Mouse (Mus musculus) G1E (cell line): Measurements from ENCODE around the gene Stx6. TPM values are rescaled to one million over a fixed set of nuclear protein-coding genes. Genes with fewer than 3 reads are reported as not detected.

Experiments
- ATAC-seq: 2 replicates; pipeline ENCODE4 v1.8.0; 2016; ENCODE audit warnings: mild to moderate bottlenecking; ENCODE audit not compliant: insufficient number of reproducible peaks, poor library complexity, low FRiP score, severe bottlenecking; ENCODE audit errors: extremely low read depth
- DNase-seq: peaks from one replicate; pipeline ENCODE4 v3.0.0; 2012; ENCODE audit warnings: low spot score
- H3K27me3 ChIP-seq: 2 replicates; pipeline ENCODE4 v1.6.1; 2012; ENCODE audit warnings: mild to moderate bottlenecking, low read length, inconsistent platforms; ENCODE audit not compliant: insufficient read depth
- H3K36me3 ChIP-seq: replicated peaks from 2 replicates; pipeline ENCODE3; 2012; ENCODE audit warnings: mild to moderate bottlenecking, inconsistent platforms
- H3K4me1 ChIP-seq: 2 replicates; pipeline ENCODE4 v1.6.1; 2012; ENCODE audit warnings: low read depth, low read length, inconsistent platforms, mixed read lengths; ENCODE audit not compliant: insufficient read depth
- H3K4me3 ChIP-seq: 2 replicates; pipeline ENCODE4 v1.5.1; 2012; ENCODE audit warnings: low read depth, mild to moderate bottlenecking, inconsistent platforms, low read length, moderate library complexity, mixed read lengths
- H3K9me3 ChIP-seq: replicated peaks from 2 replicates; pipeline ENCODE4 v1.6.1; 2012; ENCODE audit warnings: inconsistent platforms
- CTCF ChIP-seq: IDR thresholded peaks from 2 replicates; pipeline ENCODE4 v1.5.1; 2012; ENCODE audit warnings: low read depth, low read length, inconsistent platforms, mixed read lengths
- GATA1 ChIP-seq: IDR thresholded peaks from 2 replicates; pipeline ENCODE4 v1.6.1; 2012; ENCODE audit warnings: borderline replicate concordance, low read length, inconsistent platforms, mixed read lengths
- GATA2 ChIP-seq: IDR thresholded peaks from 2 replicates; pipeline ENCODE4 v1.6.1; 2012; ENCODE audit warnings: low read depth, low read length, inconsistent platforms, borderline replicate concordance
- POLR2AphosphoS5 ChIP-seq: IDR thresholded peaks from 2 replicates; pipeline ENCODE4 v1.6.1; 2012; ENCODE audit warnings: low read depth, low read length, inconsistent platforms; ENCODE audit not compliant: insufficient replicate concordance
- TAL1 ChIP-seq: conservative IDR thresholded peaks from 2 replicates; pipeline ENCODE4 v1.6.1; 2012; ENCODE audit warnings: low read depth, low read length, inconsistent platforms, mixed read lengths
- polyA plus RNA-seq: library from polyadenylated mRNA; stranded (reverse); fragments of >175 nt; gene quantifications from 2 replicates; pipeline ENCODE4 v1.2.3, GENCODE M21; 2012
- total RNA-seq, 2 experiments: library from RNA; stranded (forward) in 1 of 2; stranded (reverse) in 1 of 2; fragments of 200-1000 nt in 1 of 2; fragments of >200 nt in 1 of 2; fragmentation: Nextera tagmentation in 1 of 2; gene quantifications; 2 replicates each; pipeline ENCODE4 v1.2.3; 2014 to 2017

Gene Stx6
- total and polyA plus RNA-seq, 3 experiments, result 27.5 to 117 (median 60.5) TPM

GRCm38 (mm10) chr1:155239962-155240717, 81.6 kb downstream of the Stx6 start:
- Histone ChIP-seq H3K4me3 (no peak overlapping the region), H3K27me3 (peaks cover 37% of the 10 kb centered on the region), H3K4me1 (no peaks in the 10 kb centered on the region), H3K9me3 (peaks cover 6% of the 10 kb centered on the region), H3K36me3 (no peaks in the 10 kb centered on the region)
- no peak for TF ChIP-seq GATA2
- no peak for TF ChIP-seq POLR2AphosphoS5
- TF ChIP-seq CTCF, result no peak
- no peak for TF ChIP-seq TAL1
- no peak for TF ChIP-seq GATA1
- ATAC-seq (no peak), DNase-seq (no peak)

- no peaks in the 10 kb centered on the region for H3K36me3 ChIP-seq
- peaks cover 35% of the 10 kb centered on the region for H3K27me3 ChIP-seq
- no peaks in the 10 kb centered on the region for H3K4me1 ChIP-seq
- DNase-seq (no peak), ATAC-seq (no peak)
- H3K4me3 ChIP-seq, result no peak overlapping the region
- TF ChIP-seq GATA1, result no peak
- TF ChIP-seq CTCF, result no peak
- TF ChIP-seq POLR2AphosphoS5, result no peak
- TF ChIP-seq TAL1, result no peak
- TF ChIP-seq GATA2, result no peak
- H3K9me3 ChIP-seq, result peaks cover 6% of the 10 kb centered on the region
These were observed 83.4 kb downstream of the Stx6 start for GRCm38 (mm10) chr1:155241701-155242487.

GRCm38 (mm10) chr1:155242488-155242745, 83.9 kb downstream of the Stx6 start:
- ATAC-seq (no peak), DNase-seq (no peak)
- no peaks in the 10 kb centered on the region for H3K4me1 ChIP-seq
- peaks cover 6% of the 10 kb centered on the region for H3K9me3 ChIP-seq
- no peak for TF ChIP-seq GATA1
- no peak for TF ChIP-seq POLR2AphosphoS5
- no peak for TF ChIP-seq GATA2
- TF ChIP-seq TAL1, result no peak
- no peak for TF ChIP-seq CTCF
- no peak overlapping the region for H3K4me3 ChIP-seq
- H3K27me3 ChIP-seq, result peaks cover 30% of the 10 kb centered on the region
- H3K36me3 ChIP-seq, result no peaks in the 10 kb centered on the region

GRCm38 (mm10) chr1:155243797-155244770, 85.6 kb downstream of the Stx6 start, which contains the start of gene BC034090:
Gene BC034090 (minus strand): TSS chr1:155244444.
- peaks cover 26% of the 10 kb centered on the region for H3K27me3 ChIP-seq
- ATAC-seq (no peak), DNase-seq (no peak)
- no peaks in the 10 kb centered on the region for H3K36me3 ChIP-seq
- no peak within 1 kb of the TSS; the same call in 1 of the 2 replicates for H3K4me3 ChIP-seq
- peaks cover 6% of the 10 kb centered on the region for H3K9me3 ChIP-seq
- no peaks in the 10 kb centered on the region for H3K4me1 ChIP-seq
- TF ChIP-seq GATA1 (no peak), CTCF (no peak), GATA2 (no peak), POLR2AphosphoS5 (no peak), TAL1 (no peak)

- H3K4me3 ChIP-seq, result no peak overlapping the region; the same call in 1 of the 2 replicates
- TF ChIP-seq CTCF, result no peak
- TF ChIP-seq POLR2AphosphoS5, result no peak
- no peak for TF ChIP-seq TAL1
- TF ChIP-seq GATA2, result no peak
- TF ChIP-seq GATA1, result no peak
- DNase-seq (no peak), ATAC-seq (no peak)
- no peaks in the 10 kb centered on the region for H3K4me1 ChIP-seq
- no peaks in the 10 kb centered on the region for H3K36me3 ChIP-seq
- H3K27me3 ChIP-seq, result peaks cover 28% of the 10 kb centered on the region
- H3K9me3 ChIP-seq, result peaks cover 6% of the 10 kb centered on the region
These were observed 86.3 kb downstream of the Stx6 start for GRCm38 (mm10) chr1:155244771-155245211.
